Mouse (Mus musculus) forebrain, postnatal 0 days (tissue): Measurements from ENCODE around the gene Olfr1052. TPM values are rescaled to one million over a fixed set of nuclear protein-coding genes. Genes with fewer than 3 reads are reported as not detected.
"Not testable (repeated sequence)": the region's sequence is repeated elsewhere in the genome, so short reads cannot be mapped to it uniquely, and the experiment has no call there.

Experiments
- ATAC-seq: fragments of 200-750 bp; cut with Nextera tagmentation; 2 replicates; pipeline ENCODE4 v1.8.0; 2017; ENCODE audit warnings: mild to moderate bottlenecking, moderate library complexity
- DNase-seq: peaks from one replicate; pipeline ENCODE4 v3.0.0-alpha.2; 2015
- H3K27ac ChIP-seq: fragments of 300-500 bp; sonication (generic); 2 replicates; pipeline ENCODE4 v1.5.1; 2014; ENCODE audit warnings: low read depth, mild to moderate bottlenecking, antibody characterized with exemption, low read length, moderate library complexity, mixed read lengths
- H3K27me3 ChIP-seq: fragments of 300-500 bp; sonication (generic); 2 replicates; pipeline ENCODE4 v1.6.1; 2014; ENCODE audit warnings: mild to moderate bottlenecking, low read length, mixed read lengths; ENCODE audit not compliant: insufficient read depth
- H3K36me3 ChIP-seq: fragments of 300-500 bp; sonication (generic); 2 replicates; pipeline ENCODE4 v1.6.1; 2014; ENCODE audit warnings: mild to moderate bottlenecking, moderate library complexity; ENCODE audit not compliant: insufficient read depth
- H3K4me1 ChIP-seq: fragments of 300-500 bp; sonication (generic); 2 replicates; pipeline ENCODE4 v1.6.1; 2014; ENCODE audit warnings: antibody characterized with exemption; ENCODE audit not compliant: insufficient read depth
- H3K4me2 ChIP-seq: fragments of 300-500 bp; sonication (generic); 2 replicates; pipeline ENCODE4 v1.6.1; 2014; ENCODE audit warnings: low read depth, mild to moderate bottlenecking, moderate library complexity
- H3K4me3 ChIP-seq: fragments of 300-500 bp; sonication (generic); 2 replicates; pipeline ENCODE4 v1.5.1; 2014; ENCODE audit warnings: low read depth, low read length, mixed read lengths
- H3K9ac ChIP-seq: fragments of 300-500 bp; sonication (generic); 2 replicates; pipeline ENCODE4 v1.6.1; 2014; ENCODE audit warnings: mild to moderate bottlenecking
- H3K9me3 ChIP-seq: fragments of 300-500 bp; sonication (generic); 2 replicates; pipeline ENCODE4 v1.6.1; 2016; ENCODE audit warnings: low read length
- CTCF ChIP-seq: sonication (generic); IDR thresholded peaks from 2 replicates; pipeline ENCODE4 v1.5.1; 2016; ENCODE audit warnings: antibody characterized with exemption, control low read depth, low read depth
- WGBS: fragments of 180-500 bp; shearing (Covaris S2); extraction: QIAGEN DNeasy Blood & Tissue Kit; methylation state at CpG from one replicate; pipeline ENCODE4 v1.1.7; 2014; 5-methylcytosine and 5-hydroxymethylcytosine counted together
- polyA plus RNA-seq: library from polyadenylated mRNA; unstranded; fragments of >200 nt; fragmentation: Nextera tagmentation; extraction: Ambion mirVana; gene quantifications from 2 replicates; pipeline ENCODE4 v1.2.1, GENCODE M21; 2015
- total RNA-seq: library from RNA; depleted of rRNA; stranded (reverse); fragments of >200 nt; gene quantifications from 2 replicates; pipeline ENCODE4 v1.2.3, GENCODE M21; 2014; rRNA removed

The Olfr1052 gene
- total RNA-seq (not detected in 2 replicates), polyA plus RNA-seq (not detected in 2 replicates)

DNA sequence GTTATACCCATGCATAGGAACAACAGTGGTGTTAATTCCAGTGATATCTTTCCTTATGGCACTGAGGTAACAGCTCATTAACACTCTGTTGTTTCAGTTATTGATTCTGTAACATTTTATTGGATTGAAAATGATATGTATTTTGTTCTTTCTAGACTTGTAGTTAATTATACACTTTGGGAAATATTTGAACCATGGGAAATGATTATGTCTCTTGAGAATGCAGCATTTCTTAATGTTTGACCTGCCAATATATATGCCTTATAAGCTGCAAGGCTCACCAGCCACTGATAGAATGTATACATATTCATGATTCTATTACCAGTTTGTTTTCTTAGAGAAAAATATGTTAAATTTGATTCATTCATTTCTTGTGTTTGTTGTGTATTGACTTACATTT lies at the start of gene Olfr1052:
Gene Olfr1052, plus strand, starts transcription at position 301 of the 400 bp plus-strand sequence.
- Histone ChIP-seq H3K27me3 (no peaks in the 10 kb centered on the region), H3K9me3 (no peaks in the 10 kb centered on the region), H3K9ac (no peak within 1 kb of the TSS), H3K4me2 (no peak within 1 kb of the TSS), H3K27ac (no peak within 1 kb of the TSS), H3K4me3 (no peak within 1 kb of the TSS), H3K36me3 (no peaks in the 10 kb centered on the region), H3K4me1 (no peaks in the 10 kb centered on the region)
- ATAC-seq (no peak), DNase-seq (no peak)
- no peak for TF ChIP-seq CTCF

DNA sequence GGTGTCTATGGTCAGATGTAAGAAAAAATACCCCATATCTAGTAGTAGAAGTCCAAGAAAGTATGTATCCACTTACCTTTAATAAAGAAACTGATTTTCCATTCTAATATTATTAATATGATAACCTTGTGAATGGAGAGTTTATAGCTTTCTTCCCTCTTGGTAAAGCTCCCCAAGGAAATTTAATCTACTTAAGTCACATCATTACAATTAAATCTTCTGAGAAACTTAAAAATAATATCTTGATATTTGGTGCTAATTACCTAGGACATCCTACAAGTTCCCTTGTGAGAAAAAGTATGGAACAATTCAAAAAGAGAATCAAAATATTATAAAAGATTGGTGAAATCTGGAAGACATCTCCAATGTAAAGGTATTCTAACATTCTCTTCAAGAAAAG lies 34.0 kb upstream of the Olfr1052 start, which contains the start of gene Olfr1049:
Gene Olfr1049, minus strand, starts transcription at position 101 of the 400 bp plus-strand sequence.
- H3K36me3 ChIP-seq, H3K4me1 ChIP-seq, H3K27me3 ChIP-seq, H3K9me3 ChIP-seq, H3K4me2 ChIP-seq, H3K9ac ChIP-seq, ATAC-seq, H3K27ac ChIP-seq, H3K4me3 ChIP-seq, DNase-seq: not testable (repeated sequence)

DNA sequence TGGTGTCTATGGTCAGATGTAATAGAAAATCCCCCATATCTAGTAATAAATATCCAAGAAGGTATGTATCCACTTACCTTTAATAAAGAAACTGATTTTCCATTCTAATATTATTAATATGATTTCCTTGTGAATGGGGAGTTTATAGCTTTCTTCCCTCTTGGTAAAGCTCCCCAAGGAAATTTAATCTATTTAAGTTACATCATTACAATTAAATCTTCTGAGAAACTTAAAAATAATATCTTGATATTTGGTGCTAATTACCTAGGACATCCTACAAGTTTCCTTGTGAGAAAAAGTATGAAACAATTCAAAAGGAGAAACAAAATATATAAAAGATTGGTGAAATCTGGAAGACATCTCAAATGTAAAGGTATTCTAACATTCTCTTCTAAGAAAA lies 13.3 kb upstream of the Olfr1052 start, which contains the start of gene Olfr1051:
Gene Olfr1051, minus strand, starts transcription at position 101 of the 400 bp plus-strand sequence.
- ATAC-seq, H3K4me1 ChIP-seq, H3K9ac ChIP-seq, H3K4me3 ChIP-seq, H3K36me3 ChIP-seq, DNase-seq, H3K27ac ChIP-seq, H3K4me2 ChIP-seq, H3K9me3 ChIP-seq, H3K27me3 ChIP-seq: not testable (repeated sequence)

DNA sequence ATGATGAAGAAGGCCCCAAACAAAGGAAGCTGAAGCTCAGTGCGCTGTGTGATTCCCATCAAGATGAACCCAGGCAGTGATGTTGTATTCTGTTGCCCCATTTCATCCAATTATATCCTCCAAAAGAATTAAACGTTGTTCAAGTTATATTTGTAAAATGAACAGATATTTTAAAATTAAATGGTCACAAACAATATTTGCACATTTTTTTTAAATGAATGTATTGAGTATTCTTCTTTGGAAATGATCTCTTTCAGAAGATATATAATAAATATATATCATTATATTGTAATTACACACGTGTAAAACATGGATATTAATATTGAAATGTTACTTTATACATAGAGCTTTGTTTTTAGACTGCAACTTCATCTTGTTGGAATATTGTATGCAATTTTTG lies 22.9 kb downstream of the Olfr1052 start, which contains the start of gene Olfr1053:
Gene Olfr1053, minus strand, starts transcription at position 101 of the 400 bp plus-strand sequence.
- Histone ChIP-seq H3K4me3 (no peak within 1 kb of the TSS), H3K9ac (no peak within 1 kb of the TSS), H3K4me1 (no peaks in the 10 kb centered on the region), H3K27ac (no peak within 1 kb of the TSS), H3K36me3 (no peaks in the 10 kb centered on the region), H3K4me2 (no peak within 1 kb of the TSS), H3K27me3 (no peaks in the 10 kb centered on the region), H3K9me3 (no peaks in the 10 kb centered on the region)
- ATAC-seq, result no peak
- no peak for DNase-seq
- WGBS, result 64% methylated on average over 3 of the region's 3 CpGs
- TF ChIP-seq CTCF, result no peak

DNA sequence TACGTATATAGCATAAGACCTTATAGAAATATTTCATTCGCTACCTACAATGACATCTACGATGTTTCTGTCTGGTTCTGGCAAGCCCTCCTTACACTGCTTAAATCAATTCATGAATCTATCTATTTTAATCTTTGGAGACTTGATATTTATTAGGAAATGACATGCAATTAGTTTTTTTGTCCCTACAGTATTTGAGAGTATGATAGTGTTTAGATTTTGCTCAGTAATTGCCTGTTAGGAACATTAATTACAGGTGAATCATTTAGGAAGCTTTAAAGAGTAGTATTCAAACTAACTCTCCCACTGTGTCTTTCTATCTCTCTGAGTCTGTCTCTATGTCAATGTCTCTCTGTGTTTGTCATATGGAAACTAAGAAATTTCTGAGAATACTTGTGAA lies 43.1 kb downstream of the Olfr1052 start, which contains the start of gene Olfr1054:
Gene Olfr1054, minus strand, starts transcription at position 101 of the 400 bp plus-strand sequence.
- H3K36me3 ChIP-seq, result no peaks in the 10 kb centered on the region
- H3K4me2 ChIP-seq, result no peak within 1 kb of the TSS
- DNase-seq (no peak), ATAC-seq (no peak)
- whole genome bisulfite sequencing, result 87% methylated on average over 3 of the region's 3 CpGs
- no peak within 1 kb of the TSS for H3K9ac ChIP-seq
- TF ChIP-seq CTCF, result no peak
- no peaks in the 10 kb centered on the region for H3K9me3 ChIP-seq
- H3K4me1 ChIP-seq, result no peaks in the 10 kb centered on the region
- H3K27ac ChIP-seq, result no peak within 1 kb of the TSS
- H3K27me3 ChIP-seq, result no peaks in the 10 kb centered on the region
- H3K4me3 ChIP-seq, result no peak within 1 kb of the TSS

Other genes with a start within 250 kb of the Olfr1052 start
- not detected in 2 replicates for gene Olfr1034, start 246.6 kb upstream of the Olfr1052 start, total RNA-seq
- not detected in 2 replicates for gene Olfr1034, start 246.6 kb upstream of the Olfr1052 start, polyA plus RNA-seq
- not detected in 2 replicates for gene Olfr1036, start 218.5 kb upstream of the Olfr1052 start, total RNA-seq
- gene Olfr1036, start 218.5 kb upstream of the Olfr1052 start, polyA plus RNA-seq, result not detected in 2 replicates
- gene Olfr1037, start 205.1 kb upstream of the Olfr1052 start, total RNA-seq, result not detected in 2 replicates
- gene Olfr1037, start 205.1 kb upstream of the Olfr1052 start, polyA plus RNA-seq, result not detected in 2 replicates
- not detected in 2 replicates for gene Olfr1039, start 156.5 kb upstream of the Olfr1052 start, total RNA-seq
- gene Olfr1039, start 156.5 kb upstream of the Olfr1052 start, polyA plus RNA-seq, result not detected in 2 replicates
- gene Olfr1040, start 145.7 kb upstream of the Olfr1052 start, total RNA-seq, result not detected in 2 replicates
- gene Olfr1040, start 145.7 kb upstream of the Olfr1052 start, polyA plus RNA-seq, result not detected in 2 replicates
- not detected in 2 replicates for gene Olfr1042, start 130.6 kb upstream of the Olfr1052 start, total RNA-seq
- gene Olfr1042, start 130.6 kb upstream of the Olfr1052 start, polyA plus RNA-seq, result not detected in 2 replicates
- gene Olfr1043, start 124.9 kb upstream of the Olfr1052 start, total RNA-seq, result not detected in 2 replicates
- not detected in 2 replicates for gene Olfr1043, start 124.9 kb upstream of the Olfr1052 start, polyA plus RNA-seq
- gene Olfr1044, start 114.6 kb upstream of the Olfr1052 start, total RNA-seq, result not detected in 2 replicates
- gene Olfr1044, start 114.6 kb upstream of the Olfr1052 start, polyA plus RNA-seq, result not detected in 2 replicates
- gene Olfr52, start 106.8 kb upstream of the Olfr1052 start, total RNA-seq, result not detected in 2 replicates
- gene Olfr52, start 106.8 kb upstream of the Olfr1052 start, polyA plus RNA-seq, result not detected in 2 replicates
- not detected in 2 replicates for gene Olfr1045, start 89.4 kb upstream of the Olfr1052 start, total RNA-seq
- gene Olfr1045, start 89.4 kb upstream of the Olfr1052 start, polyA plus RNA-seq, result not detected in 2 replicates
- gene Olfr1046, start 73.1 kb upstream of the Olfr1052 start, total RNA-seq, result not detected in 2 replicates
- gene Olfr1046, start 73.1 kb upstream of the Olfr1052 start, polyA plus RNA-seq, result not detected in 2 replicates
- gene Olfr1047, start 61.1 kb upstream of the Olfr1052 start, total RNA-seq, result not detected in 2 replicates
- gene Olfr1047, start 61.1 kb upstream of the Olfr1052 start, polyA plus RNA-seq, result not detected in 2 replicates
- gene Olfr1048, start 52.2 kb upstream of the Olfr1052 start, total RNA-seq, result not detected in 2 replicates
- gene Olfr1048, start 52.2 kb upstream of the Olfr1052 start, polyA plus RNA-seq, result not detected in 2 replicates
- gene Olfr1049, start 34.1 kb upstream of the Olfr1052 start, total RNA-seq, result not detected in 2 replicates
- gene Olfr1049, start 34.1 kb upstream of the Olfr1052 start, polyA plus RNA-seq, result not detected in 2 replicates
- gene Olfr1051, start 13.4 kb upstream of the Olfr1052 start, total RNA-seq, result not detected in 2 replicates
- not detected in 2 replicates for gene Olfr1051, start 13.4 kb upstream of the Olfr1052 start, polyA plus RNA-seq
- not detected in 2 replicates for gene Olfr1053, start 22.8 kb downstream of the Olfr1052 start, total RNA-seq
- not detected in 2 replicates for gene Olfr1053, start 22.8 kb downstream of the Olfr1052 start, polyA plus RNA-seq
- gene Olfr1054, start 43.0 kb downstream of the Olfr1052 start, total RNA-seq, result not detected in 2 replicates
- gene Olfr1054, start 43.0 kb downstream of the Olfr1052 start, polyA plus RNA-seq, result not detected in 2 replicates
- not detected in 2 replicates for gene Olfr1055, start 57.8 kb downstream of the Olfr1052 start, total RNA-seq
- not detected in 2 replicates for gene Olfr1055, start 57.8 kb downstream of the Olfr1052 start, polyA plus RNA-seq
- not detected in 2 replicates for gene Olfr1056, start 70.0 kb downstream of the Olfr1052 start, total RNA-seq
- not detected in 2 replicates for gene Olfr1056, start 70.0 kb downstream of the Olfr1052 start, polyA plus RNA-seq
- not detected in 2 replicates for gene Olfr1057, start 85.9 kb downstream of the Olfr1052 start, total RNA-seq
- gene Olfr1057, start 85.9 kb downstream of the Olfr1052 start, polyA plus RNA-seq, result not detected in 2 replicates
- not detected in 2 replicates for gene Olfr1058, start 96.1 kb downstream of the Olfr1052 start, total RNA-seq
- gene Olfr1058, start 96.1 kb downstream of the Olfr1052 start, polyA plus RNA-seq, result not detected in 2 replicates
- not detected in 2 replicates for gene Olfr1061, start 121.6 kb downstream of the Olfr1052 start, total RNA-seq
- gene Olfr1061, start 121.6 kb downstream of the Olfr1052 start, polyA plus RNA-seq, result not detected in 2 replicates
- not detected in 2 replicates for gene Olfr1062, start 134.3 kb downstream of the Olfr1052 start, total RNA-seq
- gene Olfr1062, start 134.3 kb downstream of the Olfr1052 start, polyA plus RNA-seq, result not detected in 2 replicates
- gene Olfr1065, start 158.1 kb downstream of the Olfr1052 start, total RNA-seq, result not detected in 2 replicates
- gene Olfr1065, start 158.1 kb downstream of the Olfr1052 start, polyA plus RNA-seq, result not detected in 2 replicates
- gene Olfr1066, start 163.8 kb downstream of the Olfr1052 start, total RNA-seq, result not detected in 2 replicates
- not detected in 2 replicates for gene Olfr1066, start 163.8 kb downstream of the Olfr1052 start, polyA plus RNA-seq
- gene Olfr228, start 194.9 kb downstream of the Olfr1052 start, total RNA-seq, result not detected in 2 replicates
- not detected in 2 replicates for gene Olfr228, start 194.9 kb downstream of the Olfr1052 start, polyA plus RNA-seq
- gene Olfr1076, start 216.0 kb downstream of the Olfr1052 start, total RNA-seq, result not detected in 2 replicates
- not detected in 2 replicates for gene Olfr1076, start 216.0 kb downstream of the Olfr1052 start, polyA plus RNA-seq